Mouse (Mus musculus): Measurements from ENCODE around the gene Gm498. TPM values are rescaled to one million over a fixed set of nuclear protein-coding genes. Genes with fewer than 3 reads are reported as not detected.

The Gm498 gene
- polyA plus RNA-seq (2012; rRNA removed): not detected in 2 replicates

DNA sequence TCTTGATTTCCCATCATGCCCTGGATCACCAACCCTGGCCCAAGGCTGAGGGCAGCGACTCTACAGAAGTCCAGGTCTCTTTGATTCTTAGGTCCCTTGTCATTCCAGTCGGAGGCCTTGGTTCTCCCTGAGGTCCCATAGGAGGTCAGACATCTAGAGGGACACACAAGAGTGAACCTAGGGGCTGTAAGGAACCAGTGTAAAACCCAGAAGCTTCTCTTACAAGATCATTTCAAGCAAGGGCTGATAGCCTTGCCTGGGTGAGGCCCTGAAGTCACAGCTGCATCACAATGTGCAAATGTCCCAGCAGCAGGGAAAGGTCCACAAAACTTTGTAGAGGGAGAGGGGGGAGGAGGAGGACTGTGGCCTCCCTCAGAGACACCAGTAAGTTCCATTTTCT lies at the start of gene Gm498:
Gene Gm498 (plus strand): TSS at position 301 of the 400 bp plus-strand sequence.

DNA sequence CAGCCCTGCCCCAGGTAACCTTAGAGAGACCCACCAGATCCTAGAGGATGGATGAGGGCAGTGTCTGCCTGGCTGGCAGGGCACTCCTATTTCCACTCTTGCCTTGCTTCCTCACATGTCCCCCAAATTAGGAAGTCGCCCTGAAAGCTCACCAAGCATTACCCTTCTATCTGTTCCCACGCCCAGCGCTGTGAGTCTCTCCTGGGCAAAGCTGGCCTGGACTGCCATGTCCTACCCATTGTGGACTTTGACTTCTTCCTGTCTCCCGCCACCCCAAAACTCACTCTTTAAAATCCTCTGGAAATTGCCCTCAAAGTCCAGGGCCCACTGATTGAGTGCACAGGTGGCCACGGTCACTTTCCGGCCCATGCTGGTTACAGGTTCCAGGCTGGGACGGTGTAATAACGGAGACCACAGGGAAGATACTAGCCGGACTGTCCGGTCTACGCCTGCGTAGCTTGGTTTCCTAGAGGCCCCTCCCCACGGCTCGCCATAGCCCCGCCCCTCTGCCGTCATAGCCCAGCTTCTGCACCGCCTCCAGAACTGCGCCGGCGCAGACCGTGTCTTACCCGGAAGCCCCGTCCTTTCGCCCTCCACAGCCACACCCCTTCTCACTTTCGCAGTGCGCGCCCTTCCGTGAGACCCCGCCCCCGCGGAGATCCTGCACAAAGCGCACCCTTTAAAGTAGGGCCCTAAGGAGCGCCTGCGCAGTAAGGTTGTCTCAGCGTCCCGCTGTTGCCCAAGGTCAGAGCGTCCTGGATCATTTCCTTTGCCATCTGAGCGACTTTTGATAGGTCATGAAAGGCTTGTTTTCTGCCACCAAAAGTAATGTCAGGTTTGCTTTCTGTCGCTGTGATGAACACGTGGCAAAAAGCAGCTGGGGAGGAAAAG lies 44.0 kb upstream of the Gm498 start, which contains the start of the genes Nadsyn1 and Dhcr7:
Gene Nadsyn1 (minus strand): TSS at position 475 of the 891 bp plus-strand sequence.
Gene Dhcr7 (plus strand): TSS at position 771 of the 891 bp plus-strand sequence.

Other genes starting within 250 kb of the Gm498 start
- gene Tnfrsf26, start 238.1 kb upstream of the Gm498 start, polyA plus RNA-seq (2012; rRNA removed): 0.14 and 0.21 TPM in 2 replicates
- 1.9 and 2.1 TPM in 2 replicates for gene Tnfrsf22, start 217.2 kb upstream of the Gm498 start, polyA plus RNA-seq (2012; rRNA removed)
- 3.5 and 3.7 TPM in 2 replicates for gene Tnfrsf23, start 181.0 kb upstream of the Gm498 start, polyA plus RNA-seq (2012; rRNA removed)
- 45.7 and 55.9 TPM in 2 replicates for gene Osbpl5, start 109.9 kb upstream of the Gm498 start, polyA plus RNA-seq (2012; rRNA removed)
- gene Mrgprg, start 99.8 kb upstream of the Gm498 start, polyA plus RNA-seq (2012; rRNA removed): not detected in 2 replicates
- 3.1 and 4.2 TPM in 2 replicates for gene Mrgpre, start 82.3 kb upstream of the Gm498 start, polyA plus RNA-seq (2012; rRNA removed)
- 46.3 and 48.2 TPM in 2 replicates for gene Nadsyn1, start 44.0 kb upstream of the Gm498 start, polyA plus RNA-seq (2012; rRNA removed)
- 228 and 352 TPM in 2 replicates for gene Dhcr7, start 43.7 kb upstream of the Gm498 start, polyA plus RNA-seq (2012; rRNA removed)
- 5.1 and 5.9 TPM in 2 replicates for gene Shank2, start 135.1 kb downstream of the Gm498 start, polyA plus RNA-seq (2012; rRNA removed)

Data from colon, adult 2 months (tissue).